In genomic region chr13:113775244-113776140, GRCm38 (mm10) we compare ENCODE assay signal across 24 mouse cellular contexts. TPM values are rescaled to one million over a fixed set of nuclear protein-coding genes. Genes with fewer than 3 reads are reported as not detected.
DNase-seq lines count a peak whose midpoint lies in the region; ATAC-seq lines count a peak whose summit lies in the region.
"Had no signal": no experiment of that assay in that cellular context is flagged by ENCODE, and none has a peak within 500 bp of the region (broad histone marks: within the 10 kb centered on the region; RNA-seq: fewer than 3 reads in every experiment).

No protein-coding gene starts in this region.

- H3K9ac ChIP-seq in midbrain, embryonic 11.5 days (ENCODE audit: low read length) = no peak overlapping the region
- H3K9ac ChIP-seq in midbrain, embryonic 15.5 days = no peak overlapping the region
- no peak overlapping the region for H3K9ac ChIP-seq in embryonic facial prominence, embryonic 12.5 days
- H3K9ac ChIP-seq in limb, embryonic 15.5 days = no peak overlapping the region
- H3K9ac ChIP-seq: hindbrain, embryonic 15.5 days; intestine, embryonic 15.5 days; liver, embryonic 14.5 days; lung, embryonic 14.5 days had no signal

- no peaks in the 10 kb centered on the region for H3K27me3 ChIP-seq in midbrain, embryonic 11.5 days (ENCODE audit: control insufficient read depth, insufficient read depth, low read length)
- no peaks in the 10 kb centered on the region for H3K27me3 ChIP-seq in midbrain, embryonic 15.5 days (replicated peaks)
- H3K27me3 ChIP-seq in embryonic facial prominence, embryonic 12.5 days = no peaks in the 10 kb centered on the region
- no peaks in the 10 kb centered on the region for H3K27me3 ChIP-seq in limb, embryonic 15.5 days
- H3K27me3 ChIP-seq: hindbrain, embryonic 15.5 days; intestine, embryonic 15.5 days; Patski had no signal

- WGBS in midbrain, embryonic 11.5 days = 82% methylated on average over 10 of the region's 10 CpGs
- WGBS in midbrain, embryonic 15.5 days = 82% methylated on average over 10 of the region's 10 CpGs
- 42% methylated on average over 10 of the region's 10 CpGs for WGBS in embryonic facial prominence, embryonic 12.5 days
- WGBS in limb, embryonic 15.5 days = 26% methylated on average over 10 of the region's 10 CpGs

- no peaks in the 10 kb centered on the region for H3K9me3 ChIP-seq in midbrain, embryonic 11.5 days (ENCODE audit: control insufficient read depth, low read length)
- no peaks in the 10 kb centered on the region for H3K9me3 ChIP-seq in midbrain, embryonic 15.5 days
- no peaks in the 10 kb centered on the region for H3K9me3 ChIP-seq in embryonic facial prominence, embryonic 12.5 days
- no peaks in the 10 kb centered on the region for H3K9me3 ChIP-seq in limb, embryonic 15.5 days
- H3K9me3 ChIP-seq: heart, embryonic 10.5 days; hindbrain, embryonic 15.5 days; intestine, embryonic 15.5 days had no signal

- ATAC-seq in midbrain, embryonic 11.5 days (ENCODE audit: low FRiP score) = no peak
- no peak for ATAC-seq in midbrain, embryonic 15.5 days (replicated peaks)
- no peak for ATAC-seq in embryonic facial prominence, embryonic 12.5 days (ENCODE audit: insufficient number of reproducible peaks, insufficient read depth, low FRiP score, low TSS enrichment)
- peak; percentile 74; the same call in 1 of the 2 replicates for ATAC-seq in limb, embryonic 15.5 days (ENCODE audit: insufficient number of reproducible peaks, low FRiP score, low TSS enrichment, low read depth)
- ATAC-seq: forebrain, embryonic 14.5 days; intestine, embryonic 15.5 days; midbrain, embryonic 16.5 days; Patski had no signal

- H3K36me3 ChIP-seq in midbrain, embryonic 11.5 days (ENCODE audit: control insufficient read depth, insufficient read depth, low read length) = no peaks in the 10 kb centered on the region
- no peaks in the 10 kb centered on the region for H3K36me3 ChIP-seq in midbrain, embryonic 15.5 days (replicated peaks)
- no peaks in the 10 kb centered on the region for H3K36me3 ChIP-seq in embryonic facial prominence, embryonic 12.5 days
- H3K36me3 ChIP-seq in limb, embryonic 15.5 days = no peaks in the 10 kb centered on the region
- H3K36me3 ChIP-seq: heart, embryonic 10.5 days; hindbrain, embryonic 15.5 days; intestine, embryonic 15.5 days had no signal

- peak; percentile 62 for DNase-seq in midbrain, embryonic 11.5 days (ENCODE audit: low spot score, missing footprints)
- DNase-seq in hindlimb bud, embryonic 11.5 days (ENCODE audit: extremely low spot score, low read depth, low spot score) = peak; percentile 66
- DNase-seq in thymus, postnatal 4 days = no peak
- no peak for DNase-seq in layer of hippocampus, adult 8-10 months (ENCODE audit: low spot score in 2 of 2)
- DNase-seq: adrenal gland, adult 2 months; cerebellum, adult 11 months; cerebellum, adult 9-11 months; kidney, adult 9 months; kidney, postnatal 14 days; left cerebral cortex, postnatal 4 days; lung, embryonic 14.5 days; lung, postnatal 4 days; thymus, postnatal 14 days had no signal

- H3K4me3 ChIP-seq in midbrain, embryonic 11.5 days (ENCODE audit: low read depth, low read length) = no peak overlapping the region
- H3K4me3 ChIP-seq in midbrain, embryonic 15.5 days = no peak overlapping the region
- H3K4me3 ChIP-seq in embryonic facial prominence, embryonic 12.5 days = no peak overlapping the region
- H3K4me3 ChIP-seq in limb, embryonic 15.5 days = no peak overlapping the region
- H3K4me3 ChIP-seq: heart, embryonic 10.5 days; hindbrain, embryonic 15.5 days; intestine, embryonic 15.5 days; myocyte had no signal

- H3K27ac ChIP-seq in midbrain, embryonic 11.5 days (ENCODE audit: low read depth, low read length) = no peak overlapping the region
- no peak overlapping the region for H3K27ac ChIP-seq in midbrain, embryonic 15.5 days
- H3K27ac ChIP-seq in embryonic facial prominence, embryonic 12.5 days = peak overlapping the region; percentile 17; the same call in 1 of the 2 replicates
- H3K27ac ChIP-seq in limb, embryonic 15.5 days = peak overlapping the region; percentile 81
- H3K27ac ChIP-seq: heart, embryonic 10.5 days; hindbrain, embryonic 15.5 days; intestine, embryonic 15.5 days; liver, embryonic 14.5 days had no signal

- no peaks in the 10 kb centered on the region for H3K4me1 ChIP-seq in midbrain, embryonic 11.5 days (ENCODE audit: control insufficient read depth, insufficient read depth, low read length)
- peaks cover 3% of the 10 kb centered on the region; the same call in 1 of the 2 replicates for H3K4me1 ChIP-seq in midbrain, embryonic 15.5 days
- peaks cover 16% of the 10 kb centered on the region; the same call in 1 of the 2 replicates for H3K4me1 ChIP-seq in embryonic facial prominence, embryonic 12.5 days
- H3K4me1 ChIP-seq in limb, embryonic 15.5 days = peaks cover 24% of the 10 kb centered on the region
- H3K4me1 ChIP-seq: heart, embryonic 10.5 days; hindbrain, embryonic 15.5 days; intestine, embryonic 15.5 days had no signal

- H3K4me2 ChIP-seq in midbrain, embryonic 11.5 days = no peak overlapping the region
- no peak overlapping the region for H3K4me2 ChIP-seq in midbrain, embryonic 15.5 days
- H3K4me2 ChIP-seq in embryonic facial prominence, embryonic 12.5 days (replicated peaks) = no peak overlapping the region
- H3K4me2 ChIP-seq in limb, embryonic 15.5 days = 0 out of 2 replicates have a peak overlapping the region, but pooled peaks have one; percentile 10
- H3K4me2 ChIP-seq: hindbrain, embryonic 15.5 days; intestine, embryonic 15.5 days; lung, embryonic 14.5 days had no signal

RNA-seq across cellular contexts. Expression of gene Arl15, which starts 18.8 kb away (rescaled TPM):
- 13.6 and 15.8 TPM in 2 replicates for polyA plus RNA-seq in midbrain, embryonic 11.5 days (2014; fragmentation: Nextera tagmentation; extraction: Ambion mirVana)
- polyA plus RNA-seq in midbrain, embryonic 15.5 days (2015; fragmentation: Nextera tagmentation; extraction: Ambion mirVana) = 15.3 and 18.5 TPM in 2 replicates
- polyA plus RNA-seq in embryonic facial prominence, embryonic 12.5 days (2016; fragmentation: Nextera tagmentation; extraction: Ambion mirVana) = 14.8 and 15.0 TPM in 2 replicates
- polyA plus RNA-seq in limb, embryonic 15.5 days (2015; fragmentation: Nextera tagmentation; extraction: Ambion mirVana) = 9.8 and 10.8 TPM in 2 replicates
- total RNA-seq in layer of hippocampus, adult 8-10 months (2022) = 10 to 100 TPM; 49.6 to 64.0 (median 53.0) TPM

Comparison
In these comparisons a context has a peak if more than half of its experiments do, and no peak if none do; other contexts are left out.
1. DNase-seq: peak in midbrain, embryonic 11.5 days (single experiment) and hindlimb bud, embryonic 11.5 days (single experiment); none in thymus, postnatal 4 days (single experiment) and layer of hippocampus, adult 8-10 months (0 of 2).
2. H3K27ac ChIP-seq: peak in embryonic facial prominence, embryonic 12.5 days (single experiment) and limb, embryonic 15.5 days (single experiment); none in midbrain, embryonic 11.5 days (single experiment) and midbrain, embryonic 15.5 days (single experiment).